Mouse (Mus musculus): Measurements from ENCODE around the gene Adamts16.

DNA sequence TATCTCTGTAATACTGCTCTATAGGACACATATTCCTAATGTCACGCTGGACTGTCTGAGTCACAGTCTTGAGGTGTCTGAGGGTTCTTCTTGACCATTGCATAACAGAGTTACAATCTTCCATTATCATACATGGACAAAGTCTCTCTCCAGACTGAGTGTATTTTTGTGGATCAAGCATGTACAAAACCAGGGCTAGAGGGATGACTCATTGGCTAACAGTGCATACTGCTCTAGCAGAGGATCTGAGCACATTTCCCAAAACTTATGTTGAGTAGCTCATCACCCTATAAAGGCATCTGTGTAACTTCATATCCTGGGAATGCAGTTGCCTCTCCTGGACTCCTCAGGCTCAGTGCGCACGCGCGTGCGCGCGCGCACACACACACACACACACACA lies 81.4 kb downstream of the Adamts16 start:
- TF ChIP-seq CTCF (conservative IDR thresholded peaks at IDR 0.05; ENCODE audit: insufficient read depth, insufficient read length, low read depth, low read length) (no peak), POLR2A (IDR thresholded peaks at IDR 0.05; ENCODE audit: low read depth, low read length) (no peak)

Measured in kidney, adult 2 months (tissue).